ENCODE assay signal across 23 mouse cellular contexts in the genomic region with DNA sequence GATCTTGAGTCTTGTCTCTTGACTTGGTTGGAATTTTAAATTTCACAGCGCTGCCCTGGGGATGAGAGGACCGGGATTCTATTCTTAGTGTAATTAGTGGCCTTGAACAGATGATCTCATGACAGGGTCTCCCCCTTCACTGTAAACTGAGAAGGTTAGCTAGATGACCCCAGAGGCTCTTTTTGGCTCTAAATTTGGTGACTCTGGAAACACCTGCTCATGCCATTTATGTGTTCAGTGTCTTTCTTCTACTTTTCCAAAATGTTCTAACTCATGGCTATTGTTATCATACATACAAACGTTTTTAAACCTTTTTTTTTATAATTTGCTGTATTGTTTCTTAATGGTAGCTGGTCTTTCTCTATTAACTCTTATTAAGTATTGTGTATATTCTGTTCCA. TPM values are rescaled to one million over a fixed set of nuclear protein-coding genes. Genes with fewer than 3 reads are reported as not detected.
DNase-seq lines count a peak whose midpoint lies in the region; ATAC-seq and TF ChIP-seq lines count a peak whose summit lies in the region.
"Had no signal": no experiment of that assay in that cellular context is flagged by ENCODE, and none has a peak within 500 bp of the region (broad histone marks: within the 10 kb centered on the region; RNA-seq: fewer than 3 reads in every experiment).

No protein-coding gene starts in this region.

- H3K4me2 ChIP-seq in embryonic facial prominence, embryonic 14.5 days (ENCODE audit: low read depth, low read length) = no peak overlapping the region
- peak overlapping the region; percentile 37 for H3K4me2 ChIP-seq in myocyte (ENCODE audit: low read depth)
- H3K4me2 ChIP-seq: embryonic facial prominence, embryonic 13.5 days; forebrain, embryonic 13.5 days; forebrain, embryonic 15.5 days had no signal

- peak; percentile 46 for DNase-seq in embryonic facial prominence, embryonic 14.5 days (ENCODE audit: low spot score)
- no peak for DNase-seq in embryonic facial prominence, embryonic 10.5 days (ENCODE audit: low spot score)
- no peak for DNase-seq in gastrocnemius, adult 2 months
- no peak for DNase-seq in gastrocnemius, adult 8-10 months (ENCODE audit: low spot score in 2 of 2)
- peak; percentile 53 for DNase-seq in heart, adult 11 months
- no peak for DNase-seq in heart, adult 18-20 months
- no peak for DNase-seq in MN1 (ENCODE audit: low spot score)
- DNase-seq: adrenal gland, adult 2 months; adrenal gland, postnatal 10 days; adrenal gland, postnatal 25 days; B cell, adult 2 months; cerebellum, adult 11 months; cerebellum, adult 18-20 months; cerebellum, adult 8-10 months; cerebellum, postnatal 10 days; cerebellum, postnatal 25 days; forebrain, postnatal 0 days had no signal

- H3K4me3 ChIP-seq in embryonic facial prominence, embryonic 14.5 days (ENCODE audit: low read depth, low read length) = no peak overlapping the region
- no peak overlapping the region for H3K4me3 ChIP-seq in embryonic facial prominence, embryonic 10.5 days
- H3K4me3 ChIP-seq in gastrocnemius, adult 2 months = no peak overlapping the region
- no peak overlapping the region for H3K4me3 ChIP-seq in myocyte
- H3K4me3 ChIP-seq: embryonic facial prominence, embryonic 13.5 days; forebrain, embryonic 13.5 days; forebrain, embryonic 15.5 days had no signal

- 39% methylated on average over 3 of the region's 3 CpGs for WGBS in embryonic facial prominence, embryonic 14.5 days
- WGBS in embryonic facial prominence, embryonic 10.5 days = 53% methylated on average over 3 of the region's 3 CpGs

- ATAC-seq in embryonic facial prominence, embryonic 14.5 days (ENCODE audit: low read depth) = no peak
- ATAC-seq: forebrain, embryonic 13.5 days; forebrain, embryonic 15.5 days; forebrain, postnatal 0 days had no signal

- no peak for TF ChIP-seq CTCF in gastrocnemius, adult 2 months (IDR thresholded peaks at IDR 0.05)

- no peak overlapping the region for H3K27ac ChIP-seq in embryonic facial prominence, embryonic 14.5 days (replicated peaks; ENCODE audit: low read depth, low read length)
- no peak overlapping the region for H3K27ac ChIP-seq in embryonic facial prominence, embryonic 10.5 days (replicated peaks)
- H3K27ac ChIP-seq in gastrocnemius, adult 2 months = peak overlapping the region; percentile 98
- H3K27ac ChIP-seq: embryonic facial prominence, embryonic 13.5 days; forebrain, embryonic 13.5 days; forebrain, embryonic 15.5 days had no signal

- H3K36me3 ChIP-seq in embryonic facial prominence, embryonic 14.5 days (ENCODE audit: control insufficient read depth, insufficient read depth, low read length) = no peaks in the 10 kb centered on the region
- no peaks in the 10 kb centered on the region for H3K36me3 ChIP-seq in embryonic facial prominence, embryonic 10.5 days (replicated peaks)
- H3K36me3 ChIP-seq in myocyte (ENCODE audit: control insufficient read depth, insufficient read depth) = no peaks in the 10 kb centered on the region
- H3K36me3 ChIP-seq: embryonic facial prominence, embryonic 13.5 days; G1E had no signal

- intact Hi-C loops in gastrocnemius, adult 2 months (cut with DNase I) = no loop called here

- no peaks in the 10 kb centered on the region for H3K9me3 ChIP-seq in embryonic facial prominence, embryonic 14.5 days (ENCODE audit: control insufficient read depth, low read length)
- H3K9me3 ChIP-seq in embryonic facial prominence, embryonic 10.5 days = no peaks in the 10 kb centered on the region
- H3K9me3 ChIP-seq: embryonic facial prominence, embryonic 13.5 days; forebrain, embryonic 13.5 days; forebrain, embryonic 15.5 days; G1E had no signal

- no peaks in the 10 kb centered on the region for H3K4me1 ChIP-seq in embryonic facial prominence, embryonic 14.5 days (ENCODE audit: control insufficient read depth, insufficient read depth, low read length)
- H3K4me1 ChIP-seq in embryonic facial prominence, embryonic 10.5 days = peaks cover 9% of the 10 kb centered on the region

- H3ac ChIP-seq in myocyte (ENCODE audit: control insufficient read depth, insufficient read length) = no peak overlapping the region

- no peak for TF ChIP-seq POLR2A in myocyte (IDR thresholded peaks at IDR 0.05; ENCODE audit: insufficient read length, low read depth)

- no peak overlapping the region for H3K9ac ChIP-seq in embryonic facial prominence, embryonic 14.5 days (ENCODE audit: low read depth, low read length)
- H3K9ac ChIP-seq: embryonic facial prominence, embryonic 13.5 days; forebrain, embryonic 13.5 days; forebrain, embryonic 15.5 days; forebrain, postnatal 0 days had no signal

- no peaks in the 10 kb centered on the region for H3K27me3 ChIP-seq in embryonic facial prominence, embryonic 14.5 days (replicated peaks; ENCODE audit: control insufficient read depth, insufficient read depth, low read length)
- no peaks in the 10 kb centered on the region for H3K27me3 ChIP-seq in embryonic facial prominence, embryonic 10.5 days (replicated peaks; ENCODE audit: low read depth, poor library complexity, severe bottlenecking)
- H3K27me3 ChIP-seq in myocyte (ENCODE audit: control insufficient read depth, insufficient read depth, insufficient read length) = no peaks in the 10 kb centered on the region
- H3K27me3 ChIP-seq: embryonic facial prominence, embryonic 13.5 days; forebrain, embryonic 13.5 days; forebrain, embryonic 15.5 days had no signal

- no peaks in the 10 kb centered on the region for H3K79me2 ChIP-seq in myocyte (ENCODE audit: control insufficient read depth, insufficient read depth)

TF ChIP-seq in myocyte, 11 proteins besides CTCF, POLR2A, EP300 and RAD21:
- TF ChIP-seq MYOD1 (IDR thresholded peaks at IDR 0.05; ENCODE audit: control insufficient read depth in 1 of 3, insufficient read length in 2 of 3, low read depth in 2 of 3) = peak; percentile 75 to 97 (median 82)
- no peak for TF ChIP-seq REST (IDR thresholded peaks at IDR 0.05; ENCODE audit: insufficient read depth, insufficient read length)
- TF ChIP-seq TCF12 (IDR thresholded peaks at IDR 0.05; ENCODE audit: insufficient read depth, poor library complexity, severe bottlenecking) = peak; percentile 38
- TF ChIP-seq E2F4 (IDR thresholded peaks at IDR 0.05; ENCODE audit: insufficient read depth) = no peak
- TF ChIP-seq MYOG (IDR thresholded peaks at IDR 0.05; ENCODE audit: control insufficient read depth in 1 of 3, insufficient read depth in 1 of 3, insufficient read length in 2 of 3, low read depth in 2 of 3) = peak in 1 of 3 experiments; percentile 79

RNA-seq across cellular contexts. Expression of a gene that starts 2.7 kb away (rescaled TPM):
- polyA plus RNA-seq in embryonic facial prominence, embryonic 14.5 days (2014; fragmentation: Nextera tagmentation; extraction: Ambion mirVana) = 1.9 and 2.2 TPM in 2 replicates
- 1.4 and 1.7 TPM in 2 replicates for polyA plus RNA-seq in embryonic facial prominence, embryonic 10.5 days (2016; fragmentation: Nextera tagmentation; extraction: Ambion mirVana)
- 10 to 100 TPM; 47.2 to 47.5 TPM for total RNA-seq in gastrocnemius, adult 2 months (2021)
- total RNA-seq in gastrocnemius, adult 8-10 months (2022) = 10 to 100 TPM; 54.0 to 64.0 (median 59.1) TPM
- total RNA-seq in heart, adult 18-20 months (2021) = under 1 TPM; 0.59 to 0.77 TPM
- polyA plus RNA-seq in myocyte (2012; fragmentation: generic; extraction: Trizol) = 1.5 TPM

RNA-seq across cellular contexts. Expression of a gene that starts 10.0 kb away (rescaled TPM):
- 0.51 and 1.1 TPM in 2 replicates for polyA plus RNA-seq in embryonic facial prominence, embryonic 14.5 days (2014; fragmentation: Nextera tagmentation; extraction: Ambion mirVana)
- 0.35 TPM in 1 of 2 replicates, not detected in the other for polyA plus RNA-seq in embryonic facial prominence, embryonic 10.5 days (2016; fragmentation: Nextera tagmentation; extraction: Ambion mirVana)
- not detected for total RNA-seq in gastrocnemius, adult 2 months (2021)
- total RNA-seq in gastrocnemius, adult 8-10 months (2022) = not detected
- total RNA-seq in heart, adult 18-20 months (2021) = not detected
- 0.16 TPM for polyA plus RNA-seq in myocyte (2012; fragmentation: generic; extraction: Trizol)
- total RNA-seq: adrenal gland, postnatal 25 days; G1E had no signal
- polyA plus RNA-seq: adrenal gland, adult 2 months; embryonic facial prominence, embryonic 11.5 days; G1E had no signal

Comparison
In these comparisons a context has a peak if more than half of its experiments do, and no peak if none do; other contexts are left out.
1. DNase-seq: peak in embryonic facial prominence, embryonic 14.5 days (single experiment) and heart, adult 11 months (single experiment); none in embryonic facial prominence, embryonic 10.5 days (single experiment), gastrocnemius, adult 2 months (single experiment), gastrocnemius, adult 8-10 months (0 of 2), heart, adult 18-20 months (0 of 2) and MN1 (single experiment).
2. RNA of a gene that starts 2.7 kb away (total RNA-seq): 54.0 to 64.0 TPM in gastrocnemius, adult 8-10 months and 47.2 to 47.5 TPM in gastrocnemius, adult 2 months; 0.59 to 0.77 TPM in heart, adult 18-20 months; every median in the first group is over 10 times any median in the second.